Mouse (Mus musculus) G1E (cell line): ENCODE measurements around the gene Scrn1. TPM values are rescaled to one million over a fixed set of nuclear protein-coding genes. Genes with fewer than 3 reads are reported as not detected.

Experiments
- ATAC-seq: 2 replicates; pipeline ENCODE4 v1.8.0; 2016; ENCODE audit warnings: mild to moderate bottlenecking; ENCODE audit not compliant: insufficient number of reproducible peaks, poor library complexity, low FRiP score, severe bottlenecking; ENCODE audit errors: extremely low read depth
- DNase-seq: peaks from one replicate; pipeline ENCODE4 v3.0.0; 2012; ENCODE audit warnings: low spot score
- H3K27me3 ChIP-seq: 2 replicates; pipeline ENCODE4 v1.6.1; 2012; ENCODE audit warnings: mild to moderate bottlenecking, low read length, inconsistent platforms; ENCODE audit not compliant: insufficient read depth
- H3K36me3 ChIP-seq: replicated peaks from 2 replicates; pipeline ENCODE3; 2012; ENCODE audit warnings: mild to moderate bottlenecking, inconsistent platforms
- H3K4me1 ChIP-seq: 2 replicates; pipeline ENCODE4 v1.6.1; 2012; ENCODE audit warnings: low read depth, low read length, inconsistent platforms, mixed read lengths; ENCODE audit not compliant: insufficient read depth
- H3K4me3 ChIP-seq: 2 replicates; pipeline ENCODE4 v1.5.1; 2012; ENCODE audit warnings: low read depth, mild to moderate bottlenecking, inconsistent platforms, low read length, moderate library complexity, mixed read lengths
- H3K9me3 ChIP-seq: replicated peaks from 2 replicates; pipeline ENCODE4 v1.6.1; 2012; ENCODE audit warnings: inconsistent platforms
- CTCF ChIP-seq: IDR thresholded peaks from 2 replicates; pipeline ENCODE4 v1.5.1; 2012; ENCODE audit warnings: low read depth, low read length, inconsistent platforms, mixed read lengths
- GATA1 ChIP-seq: IDR thresholded peaks from 2 replicates; pipeline ENCODE4 v1.6.1; 2012; ENCODE audit warnings: borderline replicate concordance, low read length, inconsistent platforms, mixed read lengths
- GATA2 ChIP-seq: IDR thresholded peaks from 2 replicates; pipeline ENCODE4 v1.6.1; 2012; ENCODE audit warnings: low read depth, low read length, inconsistent platforms, borderline replicate concordance
- POLR2AphosphoS5 ChIP-seq: IDR thresholded peaks from 2 replicates; pipeline ENCODE4 v1.6.1; 2012; ENCODE audit warnings: low read depth, low read length, inconsistent platforms; ENCODE audit not compliant: insufficient replicate concordance
- TAL1 ChIP-seq: conservative IDR thresholded peaks from 2 replicates; pipeline ENCODE4 v1.6.1; 2012; ENCODE audit warnings: low read depth, low read length, inconsistent platforms, mixed read lengths
- polyA plus RNA-seq: library from polyadenylated mRNA; stranded (reverse); fragments of >175 nt; gene quantifications from 2 replicates; pipeline ENCODE4 v1.2.3, GENCODE M21; 2012
- total RNA-seq, 2 experiments: library from RNA; stranded (forward) in 1 of 2; stranded (reverse) in 1 of 2; fragments of 200-1000 nt in 1 of 2; fragments of >200 nt in 1 of 2; fragmentation: Nextera tagmentation in 1 of 2; gene quantifications; 2 replicates each; pipeline ENCODE4 v1.2.3; 2014 to 2017

The Scrn1 gene
- total and polyA plus RNA-seq, 3 experiments: 0.55 TPM; not detected in 2

DNA sequence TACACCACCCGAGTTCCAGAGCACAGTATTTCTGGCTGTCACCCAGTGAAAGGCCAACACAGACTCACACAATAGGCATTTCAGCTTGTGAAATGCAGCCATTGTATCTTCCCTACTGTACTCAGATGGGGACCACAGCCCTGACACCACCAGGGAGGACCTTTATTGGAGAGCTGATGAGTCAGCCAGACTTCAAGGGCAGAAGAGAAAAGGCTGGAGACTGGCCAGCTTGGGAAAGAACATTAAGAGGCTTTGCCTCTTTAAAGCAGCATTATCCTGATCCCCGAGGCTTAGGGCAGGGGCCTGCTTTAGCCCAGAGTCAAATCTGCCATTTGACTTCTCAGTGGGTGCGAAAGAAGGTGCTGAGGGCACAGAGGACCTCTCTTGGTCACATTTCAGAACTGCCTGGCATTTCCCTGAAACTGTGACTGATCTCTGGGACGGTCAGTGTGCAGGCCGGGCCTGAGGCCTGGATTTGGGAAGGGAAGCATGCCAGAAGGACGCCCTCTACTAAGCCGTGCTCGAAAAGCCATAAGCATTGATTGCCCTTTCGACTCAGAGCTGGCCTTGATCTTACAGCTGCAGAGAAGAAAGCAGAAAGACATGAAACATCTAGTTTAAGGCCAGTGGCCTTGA lies 25.9 kb downstream of the Scrn1 start:
- no peak for DNase-seq
- Histone ChIP-seq H3K36me3 (no peaks in the 10 kb centered on the region), H3K4me1 (no peaks in the 10 kb centered on the region), H3K9me3 (no peaks in the 10 kb centered on the region), H3K27me3 (peaks cover 3% of the 10 kb centered on the region; the same call in 1 of the 2 replicates), H3K4me3 (no peak overlapping the region)
- no peak for ATAC-seq
- TF ChIP-seq CTCF (no peak), POLR2AphosphoS5 (no peak), TAL1 (no peak), GATA1 (no peak), GATA2 (no peak)

- no peaks in the 10 kb centered on the region for H3K36me3 ChIP-seq
- ATAC-seq (no peak), DNase-seq (no peak)
- no peak for TF ChIP-seq TAL1
- TF ChIP-seq GATA2: no peak
- TF ChIP-seq POLR2AphosphoS5: no peak
- no peak for TF ChIP-seq CTCF
- no peak for TF ChIP-seq GATA1
- H3K4me1 ChIP-seq: no peaks in the 10 kb centered on the region
- no peak overlapping the region for H3K4me3 ChIP-seq
- no peaks in the 10 kb centered on the region for H3K9me3 ChIP-seq
- H3K27me3 ChIP-seq: peaks cover 3% of the 10 kb centered on the region; the same call in 1 of the 2 replicates
Measured at GRCm38 (mm10) chr6:54539396-54539795, 26.9 kb downstream of the Scrn1 start.

DNA sequence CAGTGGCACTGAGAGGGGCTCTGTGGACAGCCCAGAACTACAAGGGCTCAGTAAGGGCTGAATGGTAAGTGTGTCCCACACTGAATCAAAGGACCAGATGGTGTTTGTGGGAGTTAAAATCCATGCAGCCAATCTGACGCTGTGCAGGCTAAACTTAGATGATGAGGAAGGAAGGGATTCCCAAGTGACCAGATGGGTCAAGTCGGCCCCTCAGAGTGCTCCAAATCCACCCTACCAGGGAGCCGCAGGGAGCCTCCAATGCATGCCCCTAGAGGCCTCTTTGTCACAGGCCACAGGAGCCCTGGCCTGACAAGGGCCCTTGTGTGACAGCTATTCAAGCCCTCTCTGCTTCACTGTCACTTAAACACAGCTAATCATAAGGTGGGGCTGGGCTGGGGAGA lies 27.5 kb downstream of the Scrn1 start:
- TF ChIP-seq POLR2AphosphoS5 (no peak), TAL1 (no peak), GATA1 (no peak), CTCF (no peak), GATA2 (no peak)
- ATAC-seq: no peak
- peaks cover 3% of the 10 kb centered on the region; the same call in 1 of the 2 replicates for H3K27me3 ChIP-seq

DNA sequence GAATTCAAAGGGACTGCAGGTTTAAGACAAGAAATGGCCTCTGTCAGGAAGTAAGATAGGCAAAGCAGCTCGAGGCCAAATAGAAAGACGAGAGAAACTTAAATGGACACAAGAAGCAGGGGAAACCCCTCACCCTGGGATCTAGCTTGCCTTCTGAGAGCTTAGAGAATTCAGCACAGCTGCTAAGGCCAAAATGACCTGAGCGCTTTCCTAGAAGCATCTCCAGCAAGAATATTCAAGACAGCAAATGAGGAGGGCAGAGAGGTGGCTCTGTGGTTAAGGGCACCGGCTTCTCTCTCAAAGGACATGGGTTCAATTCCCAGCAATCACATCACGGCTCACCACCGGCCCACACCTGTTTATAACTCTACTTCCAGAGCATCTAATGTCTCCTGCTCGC lies 29.2 kb downstream of the Scrn1 start:
- TF ChIP-seq CTCF: no peak
- TF ChIP-seq TAL1: no peak
- TF ChIP-seq GATA1: no peak
- TF ChIP-seq GATA2: no peak
- no peak for TF ChIP-seq POLR2AphosphoS5
- DNase-seq (no peak), ATAC-seq (no peak)
- no peaks in the 10 kb centered on the region for H3K36me3 ChIP-seq
- H3K9me3 ChIP-seq: no peaks in the 10 kb centered on the region
- no peaks in the 10 kb centered on the region for H3K4me1 ChIP-seq
- peaks cover 3% of the 10 kb centered on the region; the same call in 1 of the 2 replicates for H3K27me3 ChIP-seq
- no peak overlapping the region for H3K4me3 ChIP-seq

More for the DNA sequence above, 27.5 kb downstream of the Scrn1 start:
- Histone ChIP-seq H3K4me3 (no peak overlapping the region), H3K36me3 (no peaks in the 10 kb centered on the region), H3K4me1 (no peaks in the 10 kb centered on the region), H3K9me3 (no peaks in the 10 kb centered on the region)
- no peak for DNase-seq

DNA sequence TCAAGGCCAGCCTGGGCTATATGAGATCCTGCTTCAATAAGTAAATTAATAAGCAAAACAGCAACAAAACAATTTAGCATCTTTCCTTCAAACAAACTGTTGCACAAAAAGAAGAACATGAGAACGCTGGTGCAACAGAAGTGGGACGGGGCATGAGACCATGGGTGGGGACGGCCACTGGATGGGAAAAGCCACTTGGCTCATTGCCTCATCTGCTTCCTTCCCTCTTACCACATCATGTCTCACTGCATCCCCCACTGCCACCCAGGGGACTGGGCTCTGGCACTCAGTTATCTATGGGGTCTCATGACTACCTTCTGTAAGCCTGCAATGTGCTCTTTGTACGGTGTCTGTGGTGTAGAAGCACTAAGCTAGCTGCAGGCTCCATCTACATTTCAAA lies 30.8 kb downstream of the Scrn1 start:
- H3K4me3 ChIP-seq: no peak overlapping the region
- no peaks in the 10 kb centered on the region for H3K9me3 ChIP-seq
- TF ChIP-seq CTCF (no peak), POLR2AphosphoS5 (no peak), GATA1 (no peak), GATA2 (no peak), TAL1 (no peak)
- H3K27me3 ChIP-seq: peaks cover 3% of the 10 kb centered on the region; the same call in 1 of the 2 replicates
- no peaks in the 10 kb centered on the region for H3K4me1 ChIP-seq
- no peak for DNase-seq
- no peaks in the 10 kb centered on the region for H3K36me3 ChIP-seq
- ATAC-seq: no peak

- Histone ChIP-seq H3K4me3 (no peak overlapping the region), H3K27me3 (no peaks in the 10 kb centered on the region), H3K9me3 (no peaks in the 10 kb centered on the region), H3K36me3 (no peaks in the 10 kb centered on the region), H3K4me1 (no peaks in the 10 kb centered on the region)
- TF ChIP-seq CTCF: no peak
- TF ChIP-seq TAL1: no peak
- TF ChIP-seq GATA1: no peak
- no peak for TF ChIP-seq GATA2
- no peak for TF ChIP-seq POLR2AphosphoS5
- DNase-seq: no peak
- no peak for ATAC-seq
Measured at GRCm38 (mm10) chr6:54531048-54531481, 35.2 kb downstream of the Scrn1 start.

- TF ChIP-seq CTCF (no peak), POLR2AphosphoS5 (no peak), GATA2 (no peak), GATA1 (no peak), TAL1 (no peak)
- DNase-seq: no peak
- no peaks in the 10 kb centered on the region for H3K4me1 ChIP-seq
- H3K36me3 ChIP-seq: no peaks in the 10 kb centered on the region
- no peaks in the 10 kb centered on the region for H3K9me3 ChIP-seq
- H3K27me3 ChIP-seq: no peaks in the 10 kb centered on the region
- no peak for ATAC-seq
- H3K4me3 ChIP-seq: no peak overlapping the region
Measured at GRCm38 (mm10) chr6:54530182-54530581, 36.1 kb downstream of the Scrn1 start.
